Mouse (Mus musculus) naive thymus-derived CD4-positive, alpha-beta T cell, adult 2 months (primary cell): Measurements from ENCODE around the gene Sox10.

Source experiments
- DNase-seq: peaks from one replicate; pipeline ENCODE4 v3.0.0-alpha.2; 2011; ENCODE audit warnings: low read depth

The Sox10 gene

GRCm38 (mm10) chr15:79165140-79165539 lies at the start of gene Sox10:
Gene Sox10 (minus strand): TSS chr15:79165240.
- no peak for DNase-seq

- DNase-seq, result no peak
Measured at GRCm38 (mm10) chr15:79213591-79213990, 48.6 kb upstream of the Sox10 start.

GRCm38 (mm10) chr15:79212750-79213446 lies 47.9 kb upstream of the Sox10 start:
- DNase-seq, result no peak

GRCm38 (mm10) chr15:79210357-79210756 lies 45.3 kb upstream of the Sox10 start:
- no peak for DNase-seq

GRCm38 (mm10) chr15:79208758-79209439 lies 43.9 kb upstream of the Sox10 start:
- DNase-seq, result peak; percentile 82

- no peak for DNase-seq
Measured at GRCm38 (mm10) chr15:79208211-79208610, 43.2 kb upstream of the Sox10 start.

GRCm38 (mm10) chr15:79202575-79202974 lies 37.5 kb upstream of the Sox10 start:
- DNase-seq, result no peak

- no peak for DNase-seq
Measured at GRCm38 (mm10) chr15:79201491-79202150, 36.6 kb upstream of the Sox10 start.

GRCm38 (mm10) chr15:79199390-79199976 lies 34.4 kb upstream of the Sox10 start:
- no peak for DNase-seq

GRCm38 (mm10) chr15:79195492-79195891 lies 30.5 kb upstream of the Sox10 start:
- no peak for DNase-seq

GRCm38 (mm10) chr15:79194946-79195345 lies 29.9 kb upstream of the Sox10 start:
- no peak for DNase-seq

- DNase-seq, result no peak
Measured at GRCm38 (mm10) chr15:79194048-79194447, 29.0 kb upstream of the Sox10 start.

GRCm38 (mm10) chr15:79192885-79193845 lies 28.1 kb upstream of the Sox10 start:
- no peak for DNase-seq

GRCm38 (mm10) chr15:79192450-79192849 lies 27.4 kb upstream of the Sox10 start:
- no peak for DNase-seq

GRCm38 (mm10) chr15:79191426-79191825 lies 26.4 kb upstream of the Sox10 start:
- DNase-seq, result no peak

- DNase-seq, result no peak
Measured at GRCm38 (mm10) chr15:79187819-79188218, 22.8 kb upstream of the Sox10 start.

GRCm38 (mm10) chr15:79185213-79185612 lies 20.2 kb upstream of the Sox10 start:
- no peak for DNase-seq

- DNase-seq, result no peak
Measured at GRCm38 (mm10) chr15:79176905-79177304, 11.9 kb upstream of the Sox10 start.

GRCm38 (mm10) chr15:79166712-79167111 lies 1.7 kb upstream of the Sox10 start:
- no peak for DNase-seq

- no peak for DNase-seq
Measured at GRCm38 (mm10) chr15:79164251-79164650, 789 bp downstream of the Sox10 start.

- no peak for DNase-seq
Measured at GRCm38 (mm10) chr15:79162822-79163221, 2.2 kb downstream of the Sox10 start.

GRCm38 (mm10) chr15:79162301-79162700 lies 2.7 kb downstream of the Sox10 start:
- DNase-seq, result no peak
